Mouse (Mus musculus) gastrocnemius, postnatal 25 days (tissue): ENCODE data around the gene Gm20604. TPM values are rescaled to one million over a fixed set of nuclear protein-coding genes. Genes with fewer than 3 reads are reported as not detected.

Source experiments
- DNase-seq: peaks from one replicate; pipeline ENCODE4 v3.0.0; 2022
- total RNA-seq, 2 experiments: library from RNA; stranded (reverse); gene quantifications; 1 replicate in 1 of 2; 2 replicates in 1 of 2; pipeline ENCODE4 v1.2.3; 2021

Gm20604 gene
- total RNA-seq, 2 experiments from 2014 or later, result 2.6 to 3.3 TPM

GRCm38 (mm10) chr12:102743036-102743588, 15.4 kb downstream of the Gm20604 start:
- DNase-seq, result no peak

- DNase-seq, result no peak
Observed at GRCm38 (mm10) chr12:102742056-102742455, 16.4 kb downstream of the Gm20604 start.

GRCm38 (mm10) chr12:102740285-102740684, 18.2 kb downstream of the Gm20604 start:
- no peak for DNase-seq

- no peak for DNase-seq
Observed at GRCm38 (mm10) chr12:102739096-102739495, 19.4 kb downstream of the Gm20604 start.

GRCm38 (mm10) chr12:102733381-102733780, 25.1 kb downstream of the Gm20604 start:
- DNase-seq, result peak; percentile 31

GRCm38 (mm10) chr12:102730798-102731619, 27.5 kb downstream of the Gm20604 start:
- no peak for DNase-seq

- DNase-seq, result no peak
Observed at GRCm38 (mm10) chr12:102729855-102730797, 28.3 kb downstream of the Gm20604 start.

GRCm38 (mm10) chr12:102725761-102726175, 32.7 kb downstream of the Gm20604 start:
- no peak for DNase-seq

GRCm38 (mm10) chr12:102725146-102725545, 33.3 kb downstream of the Gm20604 start:
- no peak for DNase-seq

- no peak for DNase-seq
Observed at GRCm38 (mm10) chr12:102723861-102724260, 34.6 kb downstream of the Gm20604 start.

- no peak for DNase-seq
Observed at GRCm38 (mm10) chr12:102722966-102723365, 35.5 kb downstream of the Gm20604 start.

GRCm38 (mm10) chr12:102722451-102722850, 36.0 kb downstream of the Gm20604 start:
- DNase-seq, result no peak

GRCm38 (mm10) chr12:102719552-102720315, 38.7 kb downstream of the Gm20604 start:
- no peak for DNase-seq

- peak; percentile 2 for DNase-seq
Observed at GRCm38 (mm10) chr12:102714654-102715395, 43.6 kb downstream of the Gm20604 start.

- DNase-seq, result no peak
Observed at GRCm38 (mm10) chr12:102714116-102714515, 44.4 kb downstream of the Gm20604 start.

GRCm38 (mm10) chr12:102713153-102713865, 45.2 kb downstream of the Gm20604 start:
- DNase-seq, result no peak

GRCm38 (mm10) chr12:102710851-102711375, 47.6 kb downstream of the Gm20604 start:
- DNase-seq, result no peak

- DNase-seq, result no peak
Observed at GRCm38 (mm10) chr12:102709896-102710295, 48.6 kb downstream of the Gm20604 start.

- DNase-seq, result no peak
Observed at GRCm38 (mm10) chr12:102708220-102708619, 50.3 kb downstream of the Gm20604 start.
